Mouse (Mus musculus): Measurements from ENCODE around the gene Aoc1.

GRCm38 (mm10) chr6:48905606-48906005 is 32.9 kb downstream of the Aoc1 start:
- TF ChIP-seq FLI1 (IDR thresholded peaks at IDR 0.05; ENCODE audit: low read length) (no peak), GATA1 (IDR thresholded peaks at IDR 0.05; ENCODE audit: borderline replicate concordance, low read length) (no peak)

Measured in megakaryocyte, embryonic 14.5 days (primary cell).